Mouse (Mus musculus) C2C12 (cell line): ENCODE results near the gene Akirin1. TPM values are rescaled to one million over a fixed set of nuclear protein-coding genes. Genes with fewer than 3 reads are reported as not detected.

Experiments
- H3K27me3 ChIP-seq: one replicate; pipeline ENCODE4 v1.6.1; 2011; ENCODE audit not compliant: control insufficient read depth, insufficient read depth, insufficient read length
- H3K36me3 ChIP-seq: one replicate; pipeline ENCODE4 v1.6.1; 2011; ENCODE audit not compliant: control insufficient read depth, insufficient read depth
- H3K4me3 ChIP-seq: one replicate; pipeline ENCODE4 v1.5.1; 2011; ENCODE audit warnings: mild to moderate bottlenecking, control low read depth; ENCODE audit not compliant: poor library complexity, insufficient read depth, severe bottlenecking
- H3K79me2 ChIP-seq: one replicate; pipeline ENCODE4 v1.6.1; 2011; ENCODE audit not compliant: control insufficient read depth, insufficient read depth
- H3K79me3 ChIP-seq: one replicate; pipeline ENCODE4 v1.6.1; 2011; ENCODE audit warnings: low read depth, control low read depth
- H3ac ChIP-seq: one replicate; pipeline ENCODE3; 2011; ENCODE audit warnings: low read depth; ENCODE audit not compliant: control insufficient read depth, insufficient read length
- CEBPB ChIP-seq: IDR thresholded peaks from one replicate; pipeline ENCODE4 v1.6.1; 2011; ENCODE audit warnings: low read depth, mild to moderate bottlenecking, control low read depth, moderate library complexity
- CTCF ChIP-seq: IDR thresholded peaks from one replicate; pipeline ENCODE4 v1.5.1; 2011; ENCODE audit not compliant: control insufficient read depth, insufficient read depth, insufficient read length
- FOSL1 ChIP-seq: IDR thresholded peaks from one replicate; pipeline ENCODE4 v1.8.0; 2011; ENCODE audit warnings: mild to moderate bottlenecking, low read length; ENCODE audit not compliant: poor library complexity, insufficient read depth, severe bottlenecking
- MAX ChIP-seq: IDR thresholded peaks from one replicate; pipeline ENCODE4 v1.6.1; 2011; ENCODE audit warnings: mild to moderate bottlenecking, control low read depth
- MYOD1 ChIP-seq: IDR thresholded peaks from one replicate; pipeline ENCODE4 v1.6.1; 2011; ENCODE audit warnings: low read depth; ENCODE audit not compliant: control insufficient read depth, insufficient read length
- MYOG ChIP-seq: IDR thresholded peaks from one replicate; pipeline ENCODE4 v1.6.1; 2011; ENCODE audit not compliant: control insufficient read depth, insufficient read length; ENCODE audit errors: extremely low read depth
- USF1 ChIP-seq: IDR thresholded peaks from one replicate; pipeline ENCODE4 v1.6.1; 2011; ENCODE audit warnings: low read depth, mild to moderate bottlenecking, control low read depth, moderate library complexity
- polyA plus RNA-seq: library from polyadenylated mRNA; unstranded; fragments of >200 nt; fragmentation: generic; extraction: Trizol; gene quantifications from one replicate; pipeline ENCODE4 v1.2.1, GENCODE M21; 2012; ENCODE audit warnings: missing spikeins

The Akirin1 gene
- polyA plus RNA-seq, 1 experiment = 21.8 TPM

DNA sequence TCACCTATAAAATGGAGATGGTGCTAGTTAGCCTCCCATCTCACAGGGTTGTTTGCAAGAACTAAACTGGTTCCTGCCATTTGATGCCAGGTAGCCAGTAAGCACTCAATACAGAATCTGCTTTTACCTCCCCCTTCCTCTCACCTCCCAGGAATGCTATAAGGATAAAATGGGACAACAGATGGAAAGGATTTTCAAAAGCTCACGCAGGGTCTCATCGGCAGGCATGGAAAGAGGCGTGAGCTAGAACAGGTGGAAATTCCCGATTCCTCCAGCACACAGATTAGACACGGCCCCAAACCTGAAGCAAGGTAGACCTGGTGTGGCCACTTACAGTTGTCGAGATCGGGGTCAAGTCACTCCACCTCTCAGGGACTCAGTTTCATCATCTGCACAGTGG lies 65.1 kb downstream of the Akirin1 start:
- peaks cover 15% of the 10 kb centered on the region for H3K27me3 ChIP-seq
- H3K36me3 ChIP-seq = no peaks in the 10 kb centered on the region
- no peaks in the 10 kb centered on the region for H3K79me3 ChIP-seq
- no peak overlapping the region for H3ac ChIP-seq
- no peaks in the 10 kb centered on the region for H3K79me2 ChIP-seq
- no peak for TF ChIP-seq USF1
- no peak for TF ChIP-seq CTCF
- no peak for TF ChIP-seq CEBPB
- TF ChIP-seq MAX = no peak
- TF ChIP-seq MYOD1 = no peak
- TF ChIP-seq FOSL1 = no peak
- TF ChIP-seq MYOG = no peak
- no peak overlapping the region for H3K4me3 ChIP-seq

Other genes starting within 250 kb of the Akirin1 start
- gene Macf1, start 66.0 kb downstream of the Akirin1 start, polyA plus RNA-seq = 60.4 TPM
- gene Ndufs5, start 32.1 kb downstream of the Akirin1 start, polyA plus RNA-seq = 322 TPM
- gene Rhbdl2, start 37.5 kb upstream of the Akirin1 start, polyA plus RNA-seq = 0.14 TPM
- not detected for gene 4933427I04Rik, start 109.3 kb upstream of the Akirin1 start, polyA plus RNA-seq
- gene Mycbp, start 154.5 kb upstream of the Akirin1 start, polyA plus RNA-seq = 21.8 TPM
- gene Rragc, start 167.1 kb upstream of the Akirin1 start, polyA plus RNA-seq = 43.5 TPM
- gene 4930535I16Rik, start 167.7 kb upstream of the Akirin1 start, polyA plus RNA-seq = 0.22 TPM